Mouse (Mus musculus): ENCODE results near the gene Olfr1438-ps1.
"Not testable (repeated sequence)": the region's sequence is repeated elsewhere in the genome, so short reads cannot be mapped to it uniquely, and the experiment has no call there.

Olfr1438-ps1 gene

DNA sequence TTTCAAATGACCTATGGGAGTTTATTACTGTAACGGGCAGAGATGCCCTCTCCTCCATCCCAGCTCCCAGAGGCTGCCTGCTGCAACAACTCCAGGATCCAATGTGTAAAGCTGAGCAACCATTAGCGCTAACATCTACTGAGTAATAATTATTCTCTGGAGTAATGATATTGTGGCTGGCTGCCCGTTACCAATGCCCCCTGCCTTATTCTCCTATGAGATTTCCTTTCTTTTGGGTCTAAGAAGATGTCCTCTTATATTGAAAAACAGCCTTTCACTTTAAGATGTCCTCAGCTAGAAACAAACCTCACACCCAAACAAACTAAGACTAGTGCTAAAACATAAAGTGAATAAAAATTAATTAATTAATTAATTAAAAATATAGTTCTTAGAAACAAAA, at the start of gene Olfr1438-ps1:
TSS of gene Olfr1438-ps1 (minus strand) at position 101 of the 400 bp plus-strand sequence.
- no peak for DNase-seq (ENCODE audit: low spot score)

DNA sequence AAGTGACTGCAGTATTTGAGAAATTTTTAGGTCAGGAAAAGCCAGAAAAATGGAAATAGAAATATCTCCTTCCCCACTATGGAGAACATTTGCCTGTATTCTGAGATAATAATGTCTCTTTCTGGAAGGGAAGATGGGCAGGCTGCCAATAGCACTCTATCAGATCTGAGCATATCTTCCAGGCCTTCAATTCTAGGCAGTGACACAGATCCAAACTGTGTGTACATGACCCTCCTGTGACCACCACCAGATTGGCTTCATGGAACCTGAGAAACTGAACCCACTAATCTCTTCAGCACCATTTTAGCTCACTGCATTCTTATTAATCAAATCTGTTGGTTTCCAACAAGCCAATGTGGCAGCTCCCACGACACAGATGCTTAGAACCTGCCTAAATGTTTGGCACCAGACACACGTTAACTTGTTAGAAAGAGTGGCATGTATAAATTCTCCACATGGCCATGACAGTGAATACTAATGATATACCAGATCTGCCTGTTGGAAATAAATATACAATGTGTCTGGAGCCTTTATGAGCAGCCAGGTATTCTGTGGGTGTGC, 38.8 kb upstream of the Olfr1438-ps1 start:
- DNase-seq (ENCODE audit: low spot score), result no peak

DNA sequence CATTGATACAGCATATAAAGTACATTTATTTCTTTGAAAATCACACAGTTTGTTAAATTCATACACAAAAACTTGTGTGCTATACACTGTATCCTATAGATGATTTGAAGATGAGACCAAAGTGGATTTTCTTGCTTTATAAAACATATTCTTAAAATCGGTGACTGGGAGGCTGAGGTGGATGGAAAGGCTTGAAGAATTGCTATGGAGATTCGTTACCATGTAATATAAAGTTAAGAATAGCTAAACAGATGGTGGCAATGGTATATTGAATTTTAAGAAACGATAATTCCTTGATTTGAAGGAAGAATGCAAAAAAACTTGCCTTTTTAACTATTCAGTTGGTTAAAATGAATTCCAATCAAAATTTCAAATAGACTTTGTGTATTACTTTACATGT, 37.3 kb upstream of the Olfr1438-ps1 start:
- no peak for DNase-seq (ENCODE audit: low spot score)

DNA sequence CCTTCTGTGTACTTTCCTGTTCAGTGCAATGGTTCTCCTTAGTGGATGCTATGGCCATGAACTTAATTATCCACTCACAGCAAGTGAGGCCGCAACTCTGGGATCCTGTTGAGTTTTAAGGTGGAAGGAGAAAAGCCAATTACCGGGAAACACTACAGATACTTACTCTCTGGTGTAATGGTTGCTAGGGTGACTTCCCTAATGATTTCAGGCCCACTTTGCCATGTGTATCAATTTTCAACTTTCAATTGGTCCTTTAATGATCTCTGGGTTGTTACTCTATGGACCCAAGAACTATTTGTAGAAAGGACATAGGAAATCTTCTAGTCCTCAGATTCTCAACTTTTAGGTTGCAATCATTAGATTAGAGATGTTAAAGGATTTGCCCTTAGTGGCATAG, 10.7 kb downstream of the Olfr1438-ps1 start, which contains the start of gene Olfr1437:
TSS of gene Olfr1437 (minus strand) at position 101 of the 400 bp plus-strand sequence.
- no peak for DNase-seq (ENCODE audit: low spot score)

DNA sequence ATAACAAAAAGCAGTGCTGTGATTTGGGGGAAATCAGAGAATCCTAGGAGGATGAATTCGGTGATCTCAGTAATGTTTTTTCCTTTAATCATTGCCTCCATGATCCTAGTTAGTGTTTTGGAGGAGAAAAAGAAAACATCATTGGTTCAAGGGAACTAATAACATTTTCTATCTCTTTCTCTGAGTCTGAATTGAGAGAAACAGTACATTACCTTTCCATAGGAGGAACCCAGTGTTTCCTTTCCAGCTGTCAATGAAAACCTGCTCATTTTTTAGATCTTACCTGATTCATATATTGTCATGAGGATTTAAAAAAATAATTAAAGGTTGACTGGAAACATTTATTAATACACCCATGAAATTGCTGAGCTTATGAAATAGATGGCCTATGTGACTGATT, 36.7 kb downstream of the Olfr1438-ps1 start, which contains the start of gene Olfr1436:
TSS of gene Olfr1436 (minus strand) at position 101 of the 400 bp plus-strand sequence.
- not testable (repeated sequence) for DNase-seq (ENCODE audit: low spot score)

DNA sequence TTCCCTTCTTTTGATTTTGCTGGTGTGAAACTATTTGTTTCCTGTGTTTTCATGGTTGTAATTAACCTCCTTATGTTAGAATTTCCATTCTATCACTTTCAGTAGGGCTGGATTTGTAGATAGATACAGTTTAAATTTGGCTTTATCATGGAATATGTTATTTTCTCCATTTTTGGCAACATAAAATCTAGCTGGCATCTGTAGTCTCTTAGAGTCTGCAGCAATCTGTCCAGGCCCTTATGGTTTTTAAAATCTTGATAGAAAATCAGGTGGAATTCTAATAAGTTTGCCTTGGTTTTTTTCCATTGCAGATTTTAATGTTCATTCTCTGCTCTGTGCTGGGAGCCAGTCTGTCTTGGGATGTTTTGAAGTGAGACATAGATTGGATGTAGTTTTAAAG, 42.7 kb downstream of the Olfr1438-ps1 start:
- DNase-seq (ENCODE audit: low spot score), result no peak

DNA sequence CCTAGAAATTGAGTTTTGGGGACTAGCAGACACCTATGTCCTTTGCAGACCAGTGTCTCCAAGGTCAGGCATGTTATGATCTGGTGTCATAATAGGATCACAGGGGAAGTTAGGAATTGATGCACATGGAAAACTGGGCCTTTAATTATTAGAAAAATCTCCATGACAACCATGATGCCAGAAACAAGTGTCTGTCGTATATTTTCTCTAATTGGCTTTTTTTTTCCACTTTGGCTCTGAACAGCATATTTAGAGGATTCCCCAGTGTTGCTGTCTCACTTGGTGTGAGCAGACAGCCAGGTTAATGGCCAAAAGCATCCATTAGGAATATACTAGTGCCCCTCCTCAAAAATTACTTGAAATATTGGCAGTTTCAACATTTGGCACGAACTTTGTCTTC, 56.2 kb downstream of the Olfr1438-ps1 start, which contains the start of gene Olfr1434:
TSS of gene Olfr1434 (plus strand) at position 301 of the 400 bp plus-strand sequence.
- DNase-seq (ENCODE audit: low spot score), result no peak
